Mouse (Mus musculus): ENCODE results near the gene Tns4.

The Tns4 gene

DNA sequence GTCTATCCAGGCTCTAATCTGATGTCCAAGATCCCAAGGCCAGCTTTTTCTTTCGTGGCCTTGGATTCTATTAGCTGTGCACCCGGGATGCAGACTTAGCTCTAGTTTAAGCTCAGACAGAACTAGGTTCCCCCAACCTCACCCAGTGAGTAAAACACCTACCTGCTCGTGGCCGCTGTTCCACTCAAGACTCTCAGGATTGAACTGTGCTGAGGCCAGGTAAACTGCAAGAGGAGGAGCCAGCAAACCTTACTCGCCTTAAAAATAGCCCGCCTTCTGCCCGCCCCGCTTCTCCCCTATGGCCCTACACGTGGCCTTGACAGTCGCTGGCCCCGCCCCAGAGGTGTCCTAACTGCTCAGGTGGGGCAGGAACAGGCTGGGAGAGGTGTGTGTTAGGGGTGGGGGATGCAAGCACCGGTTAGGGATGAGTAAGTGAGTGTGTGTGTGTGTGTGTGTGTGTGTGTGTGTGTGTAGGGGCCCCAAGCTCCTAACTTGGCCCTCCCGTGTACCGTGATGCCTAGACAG, at the start of gene Tns4:
Tns4 (minus strand) TSS at position 230 of the 525 bp plus-strand sequence.
- no peak for DNase-seq (ENCODE audit: low spot score)

GRCm38 (mm10) chr11:99137385-99137784, 48.3 kb upstream of the Tns4 start:
- no peak for DNase-seq (ENCODE audit: low spot score)

- no peak for DNase-seq (ENCODE audit: low spot score)
Measured at GRCm38 (mm10) chr11:99136961-99137360, 47.9 kb upstream of the Tns4 start.

- no peak for DNase-seq (ENCODE audit: low spot score)
Measured at GRCm38 (mm10) chr11:99136361-99136760, 47.3 kb upstream of the Tns4 start.

DNA sequence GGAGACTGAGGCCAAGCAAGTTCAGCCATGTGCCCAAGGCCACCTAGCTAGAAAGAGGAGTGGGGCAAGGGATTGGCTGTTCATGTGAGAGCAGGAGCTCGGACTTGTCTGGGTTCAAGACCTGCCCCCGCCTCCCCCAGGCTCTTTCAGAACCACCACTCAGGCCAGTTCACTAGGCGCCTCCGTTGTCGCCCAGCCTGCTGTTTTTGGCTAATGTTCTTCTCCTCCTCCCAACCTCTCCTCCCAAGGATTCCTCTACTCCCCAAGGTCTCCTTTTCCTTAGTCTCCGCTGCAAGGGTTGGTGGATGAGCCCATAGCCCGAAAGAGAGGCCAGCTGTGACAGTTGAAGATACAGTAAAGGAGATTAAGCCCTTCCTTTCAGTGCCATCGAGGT, 45.9 kb upstream of the Tns4 start:
- DNase-seq (ENCODE audit: low spot score), result no peak

- no peak for DNase-seq (ENCODE audit: low spot score)
Measured at GRCm38 (mm10) chr11:99134266-99135046, 45.4 kb upstream of the Tns4 start.

DNA sequence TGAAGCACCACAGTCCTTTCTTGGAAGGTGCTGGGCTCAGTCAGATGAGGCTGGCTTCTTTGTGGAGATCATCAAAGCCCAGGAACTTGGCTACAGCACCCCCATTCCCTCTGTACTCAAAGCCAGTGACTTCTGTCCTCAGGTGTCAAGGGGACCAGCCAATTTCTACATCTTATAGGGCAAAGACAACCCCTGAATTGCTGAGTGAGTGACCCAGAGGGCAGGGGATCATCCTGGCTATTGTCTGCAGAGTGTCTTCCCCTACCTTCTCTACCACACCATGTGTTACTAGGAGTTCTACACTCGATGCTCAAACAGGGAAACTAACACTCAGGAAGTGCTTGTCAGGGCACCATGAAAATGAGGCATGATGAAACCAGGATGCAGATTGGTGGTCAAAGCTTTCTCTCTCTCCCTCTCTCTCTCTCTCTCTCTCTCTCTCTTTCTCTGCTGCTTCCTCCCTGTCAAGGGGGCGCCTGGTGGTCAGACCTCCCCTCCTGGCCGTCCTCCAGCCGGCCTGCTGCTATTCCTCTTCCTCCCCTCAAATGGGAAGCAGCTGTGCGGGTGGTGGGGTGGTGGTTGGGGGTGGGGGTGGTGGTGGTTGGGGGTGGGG, 44.3 kb upstream of the Tns4 start:
- DNase-seq (ENCODE audit: low spot score), result no peak

DNA sequence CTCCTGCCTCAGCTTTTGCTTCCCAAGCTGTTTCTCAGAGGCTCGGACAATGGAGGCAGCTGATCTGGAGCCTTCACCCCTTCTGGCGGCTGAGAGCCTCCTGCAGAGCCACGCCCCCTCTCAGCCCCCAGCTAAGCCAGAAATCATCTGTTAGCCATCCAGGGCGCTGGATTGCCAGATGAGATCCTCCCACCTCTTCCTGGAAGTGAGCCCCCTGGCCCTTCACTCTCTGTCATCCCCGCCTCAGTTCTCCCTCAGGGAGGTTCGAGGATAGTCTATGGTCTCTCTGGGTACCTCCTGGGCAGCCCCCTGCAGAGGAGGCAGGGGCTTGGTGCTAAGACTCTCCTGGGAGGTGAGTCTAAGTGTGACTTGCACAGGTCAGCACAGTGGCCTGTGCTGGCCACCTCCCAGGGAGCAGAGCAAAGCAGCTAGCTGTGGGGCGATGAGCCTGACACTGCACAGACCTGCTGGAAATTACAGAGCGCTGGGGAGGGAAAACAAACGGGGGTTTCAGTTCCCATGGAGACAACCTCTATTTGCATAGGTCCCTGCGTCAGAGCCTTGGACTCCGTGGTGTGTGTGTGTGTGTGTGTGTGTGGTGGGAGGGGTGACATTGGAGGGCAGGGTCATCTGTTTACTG, 43.1 kb upstream of the Tns4 start:
- no peak for DNase-seq (ENCODE audit: low spot score)

DNA sequence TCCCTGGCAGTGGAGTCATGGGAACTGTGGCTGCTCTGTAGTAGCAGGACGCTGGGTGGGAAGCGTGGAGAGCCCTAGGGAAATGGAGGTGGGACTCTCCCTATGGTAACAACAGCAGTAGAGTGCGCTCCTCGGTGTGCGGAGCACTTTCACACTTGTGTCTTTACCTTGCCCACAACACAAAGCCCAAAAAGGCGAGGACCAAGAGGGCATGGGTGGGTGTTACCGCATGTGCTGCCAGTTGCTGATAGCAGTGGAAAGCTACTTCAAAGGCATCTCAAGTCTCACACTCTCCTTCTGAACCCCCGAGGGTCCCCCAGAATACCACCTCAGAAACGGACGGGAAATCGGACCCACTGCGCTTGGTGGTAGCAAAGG, 42.3 kb upstream of the Tns4 start:
- DNase-seq (ENCODE audit: low spot score), result no peak

DNA sequence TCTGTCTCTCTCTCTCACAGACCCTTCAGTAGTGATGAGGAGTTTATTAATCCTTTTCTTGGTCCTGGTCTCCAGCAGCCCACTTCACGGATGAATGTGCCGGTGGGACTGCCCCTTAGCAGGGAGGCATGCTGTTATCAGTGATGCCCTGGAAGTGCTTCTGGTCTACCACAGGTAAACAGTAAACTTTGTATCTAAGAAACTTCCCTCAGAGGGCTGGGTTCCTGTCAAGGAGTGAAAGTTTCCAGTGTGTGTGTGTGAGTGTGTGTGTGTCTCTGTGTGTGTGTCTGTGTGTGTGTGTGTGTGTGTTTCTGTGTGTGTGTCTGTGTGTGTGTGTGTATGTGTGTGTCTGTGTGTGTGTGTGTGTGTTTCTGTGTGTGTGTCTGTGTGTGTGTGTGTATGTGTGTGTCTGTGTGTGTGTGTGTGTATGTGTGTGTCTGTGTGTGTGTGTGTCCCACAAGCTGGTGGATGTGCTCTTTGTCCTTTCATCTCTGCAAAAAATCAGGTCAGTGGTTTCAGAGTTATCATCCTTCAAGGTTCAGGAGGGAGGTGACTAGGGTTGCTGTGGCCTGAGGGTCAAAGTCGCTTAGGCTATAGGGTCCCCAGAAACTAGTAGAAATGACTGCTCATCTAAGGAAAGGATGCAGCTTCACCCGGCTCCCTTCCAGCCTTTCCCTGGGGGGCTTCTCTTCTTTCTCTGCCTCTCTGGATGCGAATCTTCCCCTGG, 41.8 kb upstream of the Tns4 start:
- DNase-seq (ENCODE audit: low spot score), result no peak

- DNase-seq (ENCODE audit: low spot score), result no peak
Measured at GRCm38 (mm10) chr11:99129287-99129686, 40.2 kb upstream of the Tns4 start.

DNA sequence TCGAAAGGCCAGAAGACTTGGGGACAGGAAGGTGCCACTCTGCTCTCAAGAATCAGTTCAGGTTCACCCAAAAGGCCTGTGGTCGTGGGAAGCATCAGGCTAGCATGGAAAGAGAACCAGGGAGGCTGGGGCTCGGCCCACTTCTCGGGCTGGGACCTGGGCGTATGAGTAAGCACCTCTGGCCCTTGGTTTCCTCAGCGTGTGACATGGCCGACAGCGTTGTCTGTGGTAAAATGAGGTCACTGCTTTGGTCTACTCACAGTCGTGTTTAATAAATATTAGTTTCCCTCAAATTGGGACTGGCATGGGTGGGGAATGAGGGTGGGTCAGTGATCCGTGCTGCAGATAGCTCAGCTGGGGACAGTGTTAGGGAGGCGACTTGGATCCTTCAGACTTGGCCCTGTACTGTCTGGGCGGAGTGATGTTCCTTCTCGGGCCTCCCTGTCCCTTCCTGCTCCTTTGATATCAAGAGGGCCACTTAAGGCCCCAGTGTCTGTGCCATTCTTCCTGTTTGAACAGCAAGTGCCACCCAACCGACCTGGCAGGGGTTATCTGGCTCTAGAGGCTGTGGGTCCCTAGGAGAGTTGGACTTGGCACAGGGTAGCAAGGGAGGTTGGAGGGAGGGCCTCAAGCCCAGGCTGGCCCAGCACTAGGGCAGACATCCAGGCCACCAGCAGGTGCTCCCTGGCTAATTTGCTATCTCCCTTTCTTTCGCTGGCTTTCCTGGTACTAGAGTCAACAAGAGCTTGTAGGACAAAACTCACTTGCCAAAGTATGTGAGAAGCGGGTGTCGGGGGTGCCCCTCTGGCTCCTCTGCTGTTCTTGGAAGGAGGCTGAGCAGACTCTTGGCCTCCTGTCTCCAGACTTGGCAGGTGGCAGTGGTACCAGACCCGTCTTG, 38.9 kb upstream of the Tns4 start:
- DNase-seq (ENCODE audit: low spot score), result no peak

DNA sequence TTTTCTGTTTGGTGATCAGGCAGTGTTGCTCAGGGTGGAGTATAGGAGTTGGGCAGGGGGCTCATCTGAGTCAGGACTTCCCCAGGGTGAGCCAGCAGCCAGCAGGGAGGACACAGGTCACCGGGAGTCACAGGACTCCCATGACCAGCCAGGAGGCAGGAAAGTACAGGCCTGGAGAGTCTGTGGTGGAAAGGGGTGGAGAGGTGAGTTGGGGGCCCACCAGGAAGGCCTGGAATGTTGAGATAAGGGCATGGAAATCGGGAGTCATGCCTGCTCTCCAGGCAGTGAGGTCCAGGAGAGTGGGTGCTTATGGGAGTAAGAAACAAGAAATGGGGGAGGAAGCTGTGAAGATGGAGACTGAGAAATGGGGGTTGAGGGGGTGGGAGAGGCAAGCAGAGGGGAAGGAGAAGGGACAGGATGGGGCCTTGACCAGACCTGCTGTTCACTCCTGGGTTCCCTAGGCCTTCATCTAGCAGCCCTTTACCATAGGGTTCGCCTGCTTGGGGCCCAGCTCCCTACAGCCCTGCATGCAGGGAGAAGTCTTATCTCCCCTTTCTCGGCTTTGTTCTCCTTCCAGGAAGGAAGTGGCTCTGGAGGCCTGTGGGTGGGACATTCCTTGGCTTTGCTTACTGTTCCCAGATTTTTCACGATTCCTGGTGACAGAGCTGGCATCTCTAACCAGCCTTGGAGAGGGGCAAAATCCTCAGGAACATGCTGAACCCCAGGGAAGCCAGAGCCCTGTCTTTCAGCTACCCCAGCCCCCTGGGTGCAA, 37.6 kb upstream of the Tns4 start:
- DNase-seq (ENCODE audit: low spot score), result no peak

DNA sequence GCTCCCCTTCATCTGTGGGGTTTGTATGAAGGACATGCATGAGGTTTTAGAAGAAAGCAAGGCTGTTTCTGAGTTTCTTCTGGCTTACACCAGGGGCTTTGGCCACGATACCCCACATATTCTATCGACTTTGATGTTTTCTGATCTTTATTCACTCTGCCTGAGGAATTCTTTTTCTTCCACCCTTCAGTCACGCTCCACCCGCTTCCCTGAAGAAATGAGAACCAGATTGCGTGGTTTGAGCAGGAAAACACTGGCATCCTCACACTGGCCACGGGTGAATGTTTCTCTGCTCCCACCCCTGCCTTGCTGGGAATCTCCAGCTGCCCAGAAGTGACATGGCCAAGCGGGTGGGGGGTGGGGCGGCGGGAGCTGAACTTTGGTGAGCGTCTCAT, 35.5 kb upstream of the Tns4 start:
- DNase-seq (ENCODE audit: low spot score), result no peak

DNA sequence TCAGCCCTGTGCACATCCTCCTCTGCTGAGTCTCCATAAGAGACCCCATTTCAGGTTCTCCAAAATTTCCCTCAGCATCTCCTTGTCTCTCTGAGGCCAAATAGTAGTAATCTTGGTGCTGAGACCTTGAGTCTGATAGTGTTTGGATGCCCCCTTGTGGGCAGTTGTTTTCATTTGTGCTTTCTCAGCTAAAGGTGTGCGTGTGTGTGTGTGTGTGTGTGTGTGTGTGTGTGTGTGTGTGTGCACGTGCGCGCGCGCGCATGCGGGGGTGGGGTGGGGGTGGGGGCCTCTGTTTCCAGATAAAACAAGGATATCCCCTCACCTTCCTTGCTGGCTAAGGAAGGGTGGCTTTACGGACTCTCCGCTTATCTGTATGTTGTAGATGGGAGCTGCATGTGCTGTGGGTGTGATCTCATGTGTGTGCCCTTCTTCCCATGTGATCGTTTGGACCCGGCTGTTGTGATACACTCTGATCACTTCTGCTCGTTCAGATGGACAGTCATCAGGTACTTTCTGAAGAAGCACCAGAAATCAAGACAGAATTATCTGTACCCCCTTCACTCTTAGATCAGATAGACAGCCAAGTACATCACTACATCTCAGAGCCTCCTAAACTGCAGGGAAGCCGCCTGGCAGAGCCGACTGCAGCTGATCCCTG, 35.0 kb upstream of the Tns4 start:
- peak; percentile 64 for DNase-seq (ENCODE audit: low spot score)

DNA sequence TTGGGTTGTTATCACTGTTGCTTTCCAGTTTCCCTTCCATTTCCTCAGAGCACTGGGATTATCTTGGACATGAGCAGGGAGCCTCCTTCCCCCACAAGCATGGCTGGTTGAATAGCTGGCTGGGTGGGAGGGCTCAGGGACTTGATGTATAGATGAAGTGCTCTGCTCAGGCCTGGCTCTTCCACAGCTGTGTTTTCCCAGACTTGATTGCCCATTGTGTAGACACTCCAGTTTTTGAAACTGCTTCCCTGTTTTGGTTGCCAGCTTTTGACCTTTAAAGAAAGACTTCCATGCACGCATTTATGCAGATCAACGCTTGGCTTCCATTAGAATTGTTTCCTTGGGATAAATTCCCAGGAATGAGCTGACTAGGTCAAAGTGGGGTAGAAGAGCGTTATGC, 33.6 kb upstream of the Tns4 start:
- DNase-seq (ENCODE audit: low spot score), result no peak

DNA sequence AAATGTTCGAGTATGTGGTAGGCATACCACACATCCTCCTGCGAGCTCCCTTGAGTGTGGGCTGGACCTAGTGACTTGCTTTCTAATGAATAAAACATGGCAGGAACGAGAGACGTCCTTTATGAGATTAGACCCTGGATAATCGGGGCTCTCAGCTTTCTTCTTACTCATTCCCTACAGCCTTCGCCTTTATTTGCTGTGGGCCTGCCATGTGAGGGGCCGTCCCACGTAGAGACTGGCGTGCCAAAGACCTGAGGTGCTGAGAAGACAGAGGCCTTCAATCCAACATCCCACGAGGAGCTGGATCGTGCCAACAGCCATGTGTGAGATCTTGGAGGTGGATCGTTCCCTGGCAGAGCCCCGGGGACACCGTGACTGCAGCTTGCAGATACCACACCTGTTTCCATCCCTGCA, 32.1 kb upstream of the Tns4 start:
- no peak for DNase-seq (ENCODE audit: low spot score)

DNA sequence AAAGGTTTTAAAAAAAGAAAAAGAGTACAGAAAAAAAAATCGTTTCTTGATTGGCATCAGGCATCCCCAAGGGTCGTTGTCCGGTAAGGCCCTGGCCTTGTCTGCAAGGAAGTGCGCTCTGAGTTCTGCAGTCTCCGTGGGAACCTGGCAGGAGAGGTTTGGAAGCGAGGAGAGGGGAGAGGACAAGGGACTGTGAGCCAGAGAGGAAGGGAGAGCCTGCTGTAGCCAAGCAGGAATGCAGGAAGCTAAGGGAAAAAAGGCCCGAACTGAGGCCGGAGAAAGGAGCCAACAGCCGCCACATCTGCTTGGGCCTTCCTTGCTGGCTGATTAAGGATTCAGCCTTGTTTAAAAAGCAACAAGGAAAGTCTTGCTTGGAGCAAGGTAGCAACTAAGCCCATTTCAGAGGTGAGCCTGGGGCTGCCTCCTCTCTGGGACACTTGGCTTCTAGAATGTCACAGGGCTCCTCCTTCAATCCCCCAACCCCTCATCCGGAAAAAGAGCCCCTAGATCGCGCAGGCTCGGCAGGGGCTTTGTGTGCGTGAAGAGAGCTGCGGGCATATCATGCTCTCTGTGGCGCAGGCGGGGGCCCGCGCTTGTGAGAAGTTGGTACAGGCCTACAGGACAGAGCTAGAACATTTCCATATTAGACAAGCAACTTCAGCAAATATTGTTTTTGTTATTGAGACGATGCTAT, 31.6 kb upstream of the Tns4 start:
- no peak for DNase-seq (ENCODE audit: low spot score)

DNA sequence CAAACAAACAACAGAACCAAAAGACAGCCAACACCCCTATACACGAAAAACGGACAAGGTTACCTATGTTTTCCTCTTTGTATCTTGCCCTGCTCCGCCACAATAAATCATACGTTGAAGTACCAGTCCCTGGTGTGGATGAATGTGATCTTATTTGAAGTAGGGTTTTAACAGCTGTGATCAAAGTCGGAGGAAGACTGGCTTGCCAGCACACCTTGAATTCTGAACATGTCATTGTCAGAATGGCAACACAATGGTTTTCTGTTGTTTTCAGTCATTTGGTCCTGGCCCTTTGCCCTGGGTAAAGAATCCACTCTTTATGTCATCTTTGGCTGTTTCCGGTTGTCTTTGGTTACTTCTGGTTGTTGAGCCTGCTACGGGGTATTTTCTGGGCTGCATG, 29.9 kb upstream of the Tns4 start:
- DNase-seq (ENCODE audit: low spot score), result no peak

DNA sequence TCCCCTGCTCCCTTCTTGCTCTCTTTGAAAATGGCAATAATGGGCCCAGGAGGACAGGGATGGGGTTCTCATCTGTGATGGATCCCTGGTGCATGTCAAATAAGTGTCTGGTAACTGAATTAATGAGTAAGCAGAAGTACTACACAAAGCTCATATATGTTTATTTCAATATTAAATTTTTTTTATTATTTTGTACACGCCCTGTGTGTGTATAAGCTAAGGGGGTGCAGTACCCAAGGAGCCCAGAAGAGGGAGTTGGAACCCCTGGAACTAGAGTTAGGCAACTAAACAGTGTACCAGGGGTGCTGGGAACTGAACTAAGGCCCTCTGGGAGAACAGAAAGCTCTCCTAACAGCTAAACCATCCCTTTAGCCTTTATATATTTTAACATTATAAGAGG, 29.3 kb upstream of the Tns4 start:
- no peak for DNase-seq (ENCODE audit: low spot score)
